Comparison of ENCODE assay signal across 8 mouse cellular contexts in the genomic region with DNA sequence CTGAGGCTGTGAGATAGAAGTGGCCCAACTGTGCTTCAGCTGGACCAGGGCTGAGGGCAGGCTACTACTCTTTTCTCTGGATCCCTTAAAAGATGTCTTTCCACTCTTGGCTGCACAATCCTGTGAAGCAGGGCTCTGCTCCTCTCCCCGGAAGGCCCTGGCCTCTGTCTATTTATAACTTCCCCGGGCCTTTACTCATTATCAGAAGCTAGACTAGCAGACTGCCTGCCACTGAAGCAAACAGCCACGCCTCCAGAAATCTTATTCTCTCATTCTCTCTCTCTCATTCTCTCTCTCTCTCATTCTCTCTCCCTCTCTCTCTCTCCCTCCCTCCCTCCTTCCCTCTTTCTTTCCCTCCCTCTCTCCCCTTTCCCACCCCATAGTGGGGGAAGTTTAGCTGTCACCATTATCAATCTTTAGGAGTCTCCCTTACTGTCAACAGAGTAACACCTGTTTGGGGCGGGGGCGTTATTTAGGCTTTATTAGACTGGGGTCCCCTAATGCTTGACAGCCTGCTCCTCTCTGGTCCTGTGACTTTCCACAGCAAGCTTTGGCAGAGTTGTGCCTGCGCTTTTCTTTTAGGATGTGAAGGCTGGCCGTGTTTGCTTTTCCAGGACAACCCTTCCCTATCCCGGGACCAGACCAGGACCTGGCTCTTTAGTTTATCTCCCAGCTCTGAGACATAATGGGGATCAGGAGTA. TPM values are rescaled to one million over a fixed set of nuclear protein-coding genes. Genes with fewer than 3 reads are reported as not detected.
A peak's percentile ranks its signal among the peaks of the same experiment; 100 is the strongest.
DNase-seq lines count a peak whose midpoint lies in the region; ATAC-seq lines count a peak whose summit lies in the region.

No protein-coding gene starts in this region.

- 23% methylated on average over 8 of the region's 8 CpGs for WGBS in forebrain, embryonic 10.5 days
- 26% methylated on average over 8 of the region's 8 CpGs for WGBS in hindbrain, embryonic 15.5 days
- WGBS in midbrain, embryonic 11.5 days = 25% methylated on average over 8 of the region's 8 CpGs

- peak overlapping the region; percentile 58 for H3K4me3 ChIP-seq in forebrain, embryonic 10.5 days
- H3K4me3 ChIP-seq in hindbrain, embryonic 15.5 days = peak overlapping the region; percentile 43
- H3K4me3 ChIP-seq in midbrain, embryonic 11.5 days (ENCODE audit: low read depth, low read length) = peak overlapping the region; percentile 42

- H3K4me2 ChIP-seq in hindbrain, embryonic 15.5 days = peak overlapping the region; percentile 97
- H3K4me2 ChIP-seq in midbrain, embryonic 11.5 days = peak overlapping the region; percentile 91

- no peak overlapping the region for H3K9ac ChIP-seq in hindbrain, embryonic 15.5 days
- peak overlapping the region; percentile 21; the same call in 1 of the 2 replicates for H3K9ac ChIP-seq in midbrain, embryonic 11.5 days (ENCODE audit: low read length)

- DNase-seq in adipocyte (ENCODE audit: low spot score) = peak; percentile 67
- DNase-seq in forebrain, embryonic 10.5 days (ENCODE audit: extremely low spot score, low spot score) = no peak
- peak; percentile 86 for DNase-seq in midbrain, embryonic 11.5 days (ENCODE audit: low spot score, missing footprints)
- DNase-seq in thymus, postnatal 0 days (ENCODE audit: low spot score) = no peak
- no peak for DNase-seq in urinary bladder, postnatal 36 days (ENCODE audit: low spot score in 2 of 2)
- DNase-seq in adrenal gland, postnatal 4 days (ENCODE audit: low spot score in 2 of 2) = no peak
- DNase-seq in layer of hippocampus, postnatal 25 days (ENCODE audit: extremely low spot score in 1 of 2, low spot score in 1 of 2) = no peak

- no peak overlapping the region for H3K27ac ChIP-seq in forebrain, embryonic 10.5 days
- H3K27ac ChIP-seq in hindbrain, embryonic 15.5 days (replicated peaks) = no peak overlapping the region
- H3K27ac ChIP-seq in midbrain, embryonic 11.5 days (ENCODE audit: low read depth, low read length) = no peak overlapping the region

- H3K27me3 ChIP-seq in forebrain, embryonic 10.5 days (ENCODE audit: poor library complexity, severe bottlenecking) = peaks cover 35% of the 10 kb centered on the region
- 0 out of 2 replicates have a peak, but pooled peaks cover 6% of the 10 kb centered on the region for H3K27me3 ChIP-seq in hindbrain, embryonic 15.5 days
- H3K27me3 ChIP-seq in midbrain, embryonic 11.5 days (ENCODE audit: control insufficient read depth, insufficient read depth, low read length) = no peaks in the 10 kb centered on the region; the same call in 1 of the 2 replicates

- no peak for ATAC-seq in hindbrain, embryonic 15.5 days (ENCODE audit: low FRiP score, low read depth)
- ATAC-seq in midbrain, embryonic 11.5 days (ENCODE audit: low FRiP score) = no peak; the same call in 1 of the 2 replicates

- peaks cover 38% of the 10 kb centered on the region for H3K4me1 ChIP-seq in forebrain, embryonic 10.5 days
- H3K4me1 ChIP-seq in hindbrain, embryonic 15.5 days (replicated peaks) = peaks cover 30% of the 10 kb centered on the region
- peaks cover 20% of the 10 kb centered on the region for H3K4me1 ChIP-seq in midbrain, embryonic 11.5 days (ENCODE audit: control insufficient read depth, insufficient read depth, low read length)

- H3K9me3 ChIP-seq in forebrain, embryonic 10.5 days = no peaks in the 10 kb centered on the region
- no peaks in the 10 kb centered on the region for H3K9me3 ChIP-seq in hindbrain, embryonic 15.5 days
- no peaks in the 10 kb centered on the region for H3K9me3 ChIP-seq in midbrain, embryonic 11.5 days (ENCODE audit: control insufficient read depth, low read length)

- H3K36me3 ChIP-seq in forebrain, embryonic 10.5 days (replicated peaks) = no peaks in the 10 kb centered on the region
- H3K36me3 ChIP-seq in hindbrain, embryonic 15.5 days = no peaks in the 10 kb centered on the region
- H3K36me3 ChIP-seq in midbrain, embryonic 11.5 days (ENCODE audit: control insufficient read depth, insufficient read depth, low read length) = no peaks in the 10 kb centered on the region

RNA-seq across cellular contexts. Expression of a gene that starts 0.9 kb away (rescaled TPM):
- 3.9 and 4.6 TPM in 2 replicates for polyA plus RNA-seq in forebrain, embryonic 10.5 days (2016; fragmentation: Nextera tagmentation; extraction: Ambion mirVana)
- polyA plus RNA-seq in hindbrain, embryonic 15.5 days (2015; fragmentation: Nextera tagmentation; extraction: Ambion mirVana) = 2.5 and 3.2 TPM in 2 replicates
- 2.0 and 2.4 TPM in 2 replicates for polyA plus RNA-seq in midbrain, embryonic 11.5 days (2014; fragmentation: Nextera tagmentation; extraction: Ambion mirVana)
- polyA plus RNA-seq in thymus, postnatal 0 days (2015; fragmentation: Nextera tagmentation; extraction: Ambion mirVana) = 3.9 TPM in 2 replicates
- 10 to 100 TPM; 66.5 to 66.9 TPM for total RNA-seq in adrenal gland, postnatal 4 days (2021)
- 1 to 10 TPM; 1.1 to 3.5 TPM for total RNA-seq in layer of hippocampus, postnatal 25 days (2021)

Comparison
In these comparisons a context has a peak if more than half of its experiments do, and no peak if none do; other contexts are left out.
1. DNase-seq: peak in adipocyte (single experiment) and midbrain, embryonic 11.5 days (single experiment); none in forebrain, embryonic 10.5 days (single experiment), thymus, postnatal 0 days (single experiment), urinary bladder, postnatal 36 days (0 of 2), adrenal gland, postnatal 4 days (0 of 2) and layer of hippocampus, postnatal 25 days (0 of 2).
2. Peak in every context shown above with its lines, with median percentiles within 50 percentile points of each other: H3K4me3 ChIP-seq.